Mouse (Mus musculus) limb, embryonic 13.5 days (tissue): Measurements from ENCODE around the gene Grk3. TPM values are rescaled to one million over a fixed set of nuclear protein-coding genes. Genes with fewer than 3 reads are reported as not detected.

Experiments used
- ATAC-seq: fragments of 200-750 bp; cut with Nextera tagmentation; 2 replicates; pipeline ENCODE4 v1.8.0; 2017; ENCODE audit warnings: low read depth, moderate number of reproducible peaks, moderate TSS enrichment; ENCODE audit not compliant: low FRiP score
- H3K27ac ChIP-seq: fragments of 300-500 bp; sonication (generic); 2 replicates; pipeline ENCODE4 v1.5.1; 2015; ENCODE audit warnings: inconsistent platforms, mild to moderate bottlenecking, moderate library complexity
- H3K27me3 ChIP-seq: fragments of 300-500 bp; sonication (generic); 2 replicates; pipeline ENCODE4 v1.6.1; 2015; ENCODE audit warnings: mild to moderate bottlenecking, inconsistent platforms
- H3K36me3 ChIP-seq: fragments of 300-500 bp; sonication (generic); 2 replicates; pipeline ENCODE4 v1.6.1; 2015; ENCODE audit warnings: inconsistent platforms, mild to moderate bottlenecking, moderate library complexity
- H3K4me1 ChIP-seq: fragments of 300-500 bp; sonication (generic); 2 replicates; pipeline ENCODE4 v1.6.1; 2015; ENCODE audit warnings: inconsistent platforms
- H3K4me2 ChIP-seq: fragments of 300-500 bp; sonication (generic); replicated peaks from 2 replicates; pipeline ENCODE4 v1.6.1; 2015; ENCODE audit warnings: inconsistent platforms, mild to moderate bottlenecking, moderate library complexity
- H3K4me3 ChIP-seq: fragments of 300-500 bp; sonication (generic); 2 replicates; pipeline ENCODE4 v1.5.1; 2015; ENCODE audit warnings: moderate library complexity, mild to moderate bottlenecking, inconsistent platforms
- H3K9ac ChIP-seq: fragments of 300-500 bp; sonication (generic); 2 replicates; pipeline ENCODE4 v1.6.1; 2015; ENCODE audit warnings: mild to moderate bottlenecking, inconsistent platforms
- H3K9me3 ChIP-seq: fragments of 300-500 bp; sonication (generic); 2 replicates; pipeline ENCODE4 v1.6.1; 2016; ENCODE audit warnings: inconsistent platforms
- WGBS: fragments of 180-500 bp; shearing (Covaris S2); methylation state at CpG from one replicate; pipeline ENCODE4 v1.1.7; 2015; 5-methylcytosine and 5-hydroxymethylcytosine counted together
- polyA plus RNA-seq: library from polyadenylated mRNA; unstranded; fragments of >200 nt; fragmentation: Nextera tagmentation; extraction: Ambion mirVana; gene quantifications from 2 replicates; pipeline ENCODE4 v1.2.1, GENCODE M21; 2015

The Grk3 gene
- 13.2 and 14.0 TPM in 2 replicates for polyA plus RNA-seq

DNA sequence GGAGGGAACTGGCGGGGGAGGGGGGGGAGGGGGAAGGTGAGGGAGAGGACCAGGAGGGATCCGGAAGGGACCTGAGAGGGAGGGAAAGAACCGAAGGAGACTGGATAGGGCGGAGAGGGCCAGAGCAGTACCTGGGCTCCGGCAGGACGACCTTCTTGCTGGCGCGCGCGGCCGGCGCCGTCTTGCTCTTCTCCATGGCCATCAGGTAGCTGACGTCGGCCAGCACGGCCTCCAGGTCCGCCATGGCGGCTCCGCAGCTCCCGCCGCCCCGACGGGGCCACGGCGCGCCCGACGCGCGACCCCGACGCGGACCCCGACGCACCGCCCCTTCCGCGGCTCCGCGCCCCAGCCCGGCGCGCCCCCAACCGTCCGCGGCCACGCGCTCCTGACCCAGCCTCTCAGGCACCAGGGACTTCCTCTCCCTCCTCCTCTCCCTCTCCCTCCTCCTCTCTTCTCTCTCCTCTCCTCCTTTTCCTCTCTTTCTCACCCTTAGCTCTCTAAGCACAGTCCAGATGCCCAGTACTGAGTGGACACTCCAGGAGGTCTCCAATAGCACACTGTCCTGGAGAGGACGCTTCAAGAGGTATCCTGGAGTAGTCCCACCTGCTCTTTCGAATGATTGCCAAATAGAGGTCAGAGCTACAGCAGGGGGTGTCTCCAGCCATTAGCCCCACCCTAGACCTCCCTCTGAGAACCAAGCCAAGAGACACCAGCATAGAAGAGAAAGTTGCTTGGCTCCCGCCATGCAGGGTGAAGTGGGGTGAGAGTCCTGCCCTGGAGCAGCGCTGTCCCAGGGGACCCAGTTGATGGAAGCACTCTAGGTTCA is at the start of gene Grk3:
Gene Grk3, minus strand, starts transcription at position 556 of the 826 bp plus-strand sequence.
- Histone ChIP-seq H3K9me3 (no peaks in the 10 kb centered on the region), H3K9ac (peak within 1 kb of the TSS; percentile 75), H3K4me2 (peak within 1 kb of the TSS; percentile 79), H3K27ac (no peak within 1 kb of the TSS), H3K4me3 (peak within 1 kb of the TSS; percentile 65), H3K27me3 (peaks cover 22% of the 10 kb centered on the region; the same call in 1 of the 2 replicates), H3K4me1 (peaks cover 21% of the 10 kb centered on the region), H3K36me3 (no peaks in the 10 kb centered on the region; the same call in 1 of the 2 replicates)
- 4% methylated on average over 45 of the region's 52 CpGs for WGBS
- peak; percentile 74 for ATAC-seq

DNA sequence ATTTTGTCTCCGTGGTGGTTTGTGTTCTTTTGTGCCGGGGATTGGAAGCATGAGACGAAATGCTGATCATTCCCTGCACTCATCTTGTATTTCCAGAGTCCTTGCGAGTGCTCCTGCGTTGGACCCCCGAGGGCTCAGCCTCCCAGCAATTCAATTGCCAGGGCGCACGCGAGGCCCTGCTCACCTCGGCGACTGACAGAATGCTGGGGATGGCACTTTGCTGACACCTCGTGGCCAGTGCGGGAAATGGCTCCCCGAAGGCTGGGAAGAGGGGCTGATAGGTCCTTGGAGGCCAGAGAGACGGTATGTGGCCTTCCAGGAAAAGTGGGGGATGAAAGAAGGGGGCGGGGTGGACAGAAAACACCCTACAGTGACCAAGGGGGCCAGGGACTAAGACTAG is 38.7 kb upstream of the Grk3 start:
- H3K36me3 ChIP-seq: no peaks in the 10 kb centered on the region
- H3K27me3 ChIP-seq: peaks cover 21% of the 10 kb centered on the region
- no peaks in the 10 kb centered on the region for H3K4me1 ChIP-seq
- H3K27ac ChIP-seq: no peak overlapping the region
- ATAC-seq: no peak
- H3K4me3 ChIP-seq: no peak overlapping the region
- 5% methylated on average over 16 of the region's 16 CpGs for WGBS
- H3K4me2 ChIP-seq: no peak overlapping the region
- H3K9me3 ChIP-seq: no peaks in the 10 kb centered on the region
- no peak overlapping the region for H3K9ac ChIP-seq

DNA sequence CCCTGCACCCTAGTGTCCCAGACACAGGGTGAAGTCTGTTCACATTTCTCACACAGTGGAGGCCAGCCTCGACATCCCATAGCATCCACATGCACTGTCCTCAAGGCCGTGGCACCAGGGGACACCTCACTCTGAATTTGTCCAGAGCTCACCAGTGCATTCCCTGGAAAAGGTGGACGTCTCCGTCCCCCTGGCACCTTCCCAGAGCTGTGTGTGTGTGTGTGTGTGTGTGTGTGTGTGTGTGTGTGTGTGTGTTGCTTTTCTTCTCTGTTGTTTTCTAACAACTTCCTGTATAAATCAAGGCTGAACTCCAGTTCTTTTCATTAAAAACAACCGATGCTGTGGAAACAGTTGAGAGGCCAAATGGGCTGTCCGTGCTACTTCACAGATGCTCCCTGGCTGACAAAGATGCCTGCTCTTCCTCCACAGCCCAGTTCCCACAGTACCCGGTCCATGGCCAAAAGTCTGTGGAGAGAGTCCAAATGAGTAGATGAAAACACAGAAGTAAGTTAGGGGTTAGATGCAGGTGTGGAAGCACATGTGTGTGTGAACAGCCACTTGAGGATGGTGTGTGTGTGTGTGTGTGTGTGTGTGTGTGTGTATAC is 35.1 kb upstream of the Grk3 start:
- WGBS: 57% methylated on average over 7 of the region's 7 CpGs
- peaks cover 21% of the 10 kb centered on the region for H3K27me3 ChIP-seq
- no peaks in the 10 kb centered on the region for H3K4me1 ChIP-seq
- H3K4me3 ChIP-seq: no peak overlapping the region
- no peak overlapping the region for H3K4me2 ChIP-seq
- H3K36me3 ChIP-seq: no peaks in the 10 kb centered on the region
- no peak for ATAC-seq
- no peaks in the 10 kb centered on the region for H3K9me3 ChIP-seq
- no peak overlapping the region for H3K27ac ChIP-seq
- H3K9ac ChIP-seq: no peak overlapping the region

DNA sequence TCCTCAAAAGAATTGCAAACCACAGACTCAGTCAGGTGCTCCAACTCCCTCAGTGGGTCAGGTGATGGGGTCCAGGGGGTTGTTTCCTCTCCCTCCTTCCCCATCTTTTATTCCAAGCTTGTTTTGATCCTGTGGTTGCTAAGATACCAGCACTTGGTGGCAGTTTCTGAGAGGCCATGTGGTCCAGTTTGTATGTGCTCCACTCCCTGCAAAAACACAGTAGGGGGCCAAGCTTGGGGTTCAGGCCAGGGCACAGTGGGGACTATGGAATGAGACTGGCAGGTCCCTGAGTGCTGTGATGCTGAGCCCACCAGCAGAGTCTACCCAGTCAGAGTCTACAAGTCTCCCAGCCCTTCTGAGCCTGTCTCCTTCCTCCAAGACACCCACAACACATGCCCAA is 34.3 kb upstream of the Grk3 start:
- Histone ChIP-seq H3K27ac (no peak overlapping the region), H3K4me3 (no peak overlapping the region), H3K9ac (no peak overlapping the region), H3K4me1 (no peaks in the 10 kb centered on the region), H3K36me3 (no peaks in the 10 kb centered on the region), H3K4me2 (no peak overlapping the region), H3K27me3 (peaks cover 14% of the 10 kb centered on the region), H3K9me3 (no peaks in the 10 kb centered on the region)
- ATAC-seq: no peak

DNA sequence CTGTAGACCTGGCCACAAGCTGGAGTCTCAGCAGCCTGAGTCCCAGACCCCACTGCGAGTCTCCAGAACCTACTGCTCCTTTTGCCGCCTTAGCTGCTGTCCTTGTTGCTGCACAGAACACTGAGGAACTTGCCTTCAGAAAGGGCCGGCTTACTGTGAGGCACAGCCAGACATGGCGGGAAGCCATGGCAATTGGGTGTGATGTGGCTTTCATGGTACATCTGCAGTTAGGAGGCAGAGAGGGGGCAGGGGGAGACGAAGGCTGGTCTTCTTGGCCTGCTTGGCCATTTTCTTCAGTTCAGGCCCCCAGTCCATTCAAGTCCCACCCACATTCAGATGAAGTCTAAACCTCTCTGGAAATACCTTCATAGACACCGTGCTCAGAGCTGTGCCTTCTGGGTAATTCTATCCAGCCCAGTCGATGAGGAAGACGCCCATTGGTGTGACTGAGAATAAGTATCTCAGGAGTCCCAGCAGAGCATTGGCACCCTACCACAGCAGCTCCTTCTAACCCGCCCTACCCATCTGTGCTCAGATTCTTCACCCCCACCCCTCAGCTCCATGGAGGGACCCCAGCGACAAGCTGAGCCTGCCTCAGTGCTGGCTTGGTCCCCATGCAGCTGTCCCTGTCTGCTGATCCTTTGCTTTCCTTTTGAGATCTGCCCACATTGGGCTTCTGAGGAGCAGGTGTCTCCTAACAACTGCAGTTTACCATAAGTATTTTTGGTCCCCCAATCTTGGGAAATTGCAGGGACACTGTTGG is 30.1 kb upstream of the Grk3 start:
- Histone ChIP-seq H3K4me3 (no peak overlapping the region), H3K36me3 (no peaks in the 10 kb centered on the region), H3K4me1 (peaks cover 10% of the 10 kb centered on the region), H3K9me3 (no peaks in the 10 kb centered on the region), H3K4me2 (no peak overlapping the region), H3K9ac (no peak overlapping the region), H3K27me3 (no peaks in the 10 kb centered on the region), H3K27ac (no peak overlapping the region)
- ATAC-seq: peak; percentile 61; the same call in 1 of the 2 replicates
- 86% methylated on average over 10 of the region's 10 CpGs for WGBS

DNA sequence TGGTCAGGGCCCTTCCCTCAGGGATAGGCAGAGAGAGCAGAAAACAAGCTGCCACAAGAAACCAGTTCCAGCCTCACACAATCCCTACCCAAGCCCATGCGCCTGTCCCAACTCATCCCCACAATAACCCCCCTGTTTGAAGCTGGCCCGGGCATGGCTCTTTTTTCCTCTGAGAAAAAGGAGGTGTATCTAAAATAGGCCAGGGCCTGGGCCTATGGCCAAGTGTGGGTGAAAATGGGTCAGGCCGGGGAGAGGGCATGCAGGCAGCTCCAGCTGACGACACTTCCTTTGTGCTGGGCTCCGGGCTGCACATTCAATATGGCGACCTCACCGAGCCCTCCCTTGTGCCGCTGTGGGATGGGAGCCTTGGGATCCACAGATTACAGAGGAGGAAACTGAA is 27.9 kb upstream of the Grk3 start:
- Histone ChIP-seq H3K27ac (no peak overlapping the region), H3K9ac (no peak overlapping the region), H3K27me3 (no peaks in the 10 kb centered on the region), H3K4me1 (peaks cover 10% of the 10 kb centered on the region), H3K9me3 (0 out of 2 replicates have a peak, but pooled peaks cover 5% of the 10 kb centered on the region), H3K4me3 (no peak overlapping the region), H3K4me2 (no peak overlapping the region), H3K36me3 (no peaks in the 10 kb centered on the region)
- no peak for ATAC-seq
- WGBS: 89% methylated on average over 8 of the region's 8 CpGs

DNA sequence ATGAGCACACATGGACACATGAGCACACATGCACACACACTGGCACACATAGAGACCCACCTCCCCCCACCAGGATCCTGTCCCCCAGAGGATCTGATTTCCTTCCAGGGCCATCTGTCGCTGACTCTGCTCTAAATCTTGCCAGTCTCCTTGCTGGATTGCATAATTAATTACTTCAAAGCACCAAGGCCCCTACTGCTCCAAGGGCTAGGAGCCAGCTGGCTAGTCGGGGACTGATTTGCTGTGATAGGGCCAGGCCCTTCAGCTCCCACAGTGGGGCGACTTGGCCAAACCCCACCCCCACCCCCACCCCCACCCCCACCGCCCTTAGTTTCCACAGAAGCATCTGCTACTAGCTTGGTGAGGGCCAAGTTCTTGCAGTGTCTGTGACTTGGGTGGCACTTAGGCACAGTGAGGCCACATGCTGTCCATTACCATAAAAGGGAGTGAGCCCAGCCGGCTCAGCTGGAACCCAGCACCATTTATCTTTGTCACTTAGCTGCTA is 26.0 kb upstream of the Grk3 start:
- no peak overlapping the region for H3K27ac ChIP-seq
- 5% methylated on average over 5 of the region's 5 CpGs for WGBS
- no peaks in the 10 kb centered on the region for H3K27me3 ChIP-seq
- 0 out of 2 replicates have a peak, but pooled peaks cover 5% of the 10 kb centered on the region for H3K9me3 ChIP-seq
- H3K4me1 ChIP-seq: peaks cover 11% of the 10 kb centered on the region
- no peaks in the 10 kb centered on the region for H3K36me3 ChIP-seq
- no peak overlapping the region for H3K4me3 ChIP-seq
- no peak overlapping the region for H3K4me2 ChIP-seq
- no peak overlapping the region for H3K9ac ChIP-seq
- no peak for ATAC-seq

DNA sequence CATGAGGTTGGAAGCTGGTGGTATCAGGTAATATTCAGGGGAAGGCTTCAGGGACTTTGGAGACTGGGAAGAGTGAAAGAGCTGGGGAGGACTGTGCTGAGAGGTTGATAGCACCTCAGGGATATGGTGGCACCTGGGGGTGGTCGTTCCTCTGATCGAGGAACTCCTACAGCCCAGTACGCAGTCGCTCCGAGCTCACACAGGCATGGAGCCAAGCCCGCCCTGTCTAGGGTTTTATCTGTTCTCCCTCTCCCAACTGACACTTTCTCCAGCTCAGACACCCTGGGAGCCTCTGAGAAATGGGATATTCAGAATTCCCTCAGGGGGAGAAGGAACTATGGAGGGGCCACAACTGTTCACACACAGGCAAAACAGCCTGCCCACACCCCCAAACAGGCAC is 25.2 kb upstream of the Grk3 start:
- H3K9ac ChIP-seq: no peak overlapping the region
- H3K9me3 ChIP-seq: 0 out of 2 replicates have a peak, but pooled peaks cover 5% of the 10 kb centered on the region
- H3K27me3 ChIP-seq: no peaks in the 10 kb centered on the region
- H3K36me3 ChIP-seq: no peaks in the 10 kb centered on the region
- H3K4me1 ChIP-seq: peaks cover 19% of the 10 kb centered on the region
- no peak for ATAC-seq
- H3K4me3 ChIP-seq: no peak overlapping the region
- no peak overlapping the region for H3K27ac ChIP-seq
- H3K4me2 ChIP-seq: no peak overlapping the region
- 61% methylated on average over 6 of the region's 6 CpGs for WGBS

DNA sequence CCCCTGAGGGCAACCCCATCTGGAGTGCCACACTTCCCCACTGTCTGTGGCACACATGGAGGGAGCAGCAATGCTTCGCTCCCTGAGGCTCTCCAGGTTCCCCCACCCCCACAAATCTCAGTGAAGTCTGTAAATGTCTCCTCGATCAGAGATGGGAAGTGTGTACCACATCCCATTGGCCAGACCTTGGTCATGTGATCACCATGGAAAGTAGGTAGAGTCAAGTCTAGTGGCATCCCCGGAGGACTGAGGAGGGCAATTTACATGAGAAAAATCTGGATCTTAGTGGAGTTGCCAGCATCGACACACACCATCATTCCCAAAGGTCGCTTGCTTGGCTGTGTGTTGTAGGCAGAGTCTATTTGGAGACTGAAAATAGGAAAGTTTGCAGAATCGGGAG is 23.0 kb upstream of the Grk3 start:
- Histone ChIP-seq H3K4me1 (peaks cover 34% of the 10 kb centered on the region), H3K9me3 (0 out of 2 replicates have a peak, but pooled peaks cover 5% of the 10 kb centered on the region), H3K27ac (no peak overlapping the region), H3K4me3 (no peak overlapping the region), H3K27me3 (no peaks in the 10 kb centered on the region), H3K4me2 (no peak overlapping the region), H3K36me3 (no peaks in the 10 kb centered on the region), H3K9ac (no peak overlapping the region)
- WGBS: 84% methylated on average over 6 of the region's 6 CpGs
- no peak for ATAC-seq

DNA sequence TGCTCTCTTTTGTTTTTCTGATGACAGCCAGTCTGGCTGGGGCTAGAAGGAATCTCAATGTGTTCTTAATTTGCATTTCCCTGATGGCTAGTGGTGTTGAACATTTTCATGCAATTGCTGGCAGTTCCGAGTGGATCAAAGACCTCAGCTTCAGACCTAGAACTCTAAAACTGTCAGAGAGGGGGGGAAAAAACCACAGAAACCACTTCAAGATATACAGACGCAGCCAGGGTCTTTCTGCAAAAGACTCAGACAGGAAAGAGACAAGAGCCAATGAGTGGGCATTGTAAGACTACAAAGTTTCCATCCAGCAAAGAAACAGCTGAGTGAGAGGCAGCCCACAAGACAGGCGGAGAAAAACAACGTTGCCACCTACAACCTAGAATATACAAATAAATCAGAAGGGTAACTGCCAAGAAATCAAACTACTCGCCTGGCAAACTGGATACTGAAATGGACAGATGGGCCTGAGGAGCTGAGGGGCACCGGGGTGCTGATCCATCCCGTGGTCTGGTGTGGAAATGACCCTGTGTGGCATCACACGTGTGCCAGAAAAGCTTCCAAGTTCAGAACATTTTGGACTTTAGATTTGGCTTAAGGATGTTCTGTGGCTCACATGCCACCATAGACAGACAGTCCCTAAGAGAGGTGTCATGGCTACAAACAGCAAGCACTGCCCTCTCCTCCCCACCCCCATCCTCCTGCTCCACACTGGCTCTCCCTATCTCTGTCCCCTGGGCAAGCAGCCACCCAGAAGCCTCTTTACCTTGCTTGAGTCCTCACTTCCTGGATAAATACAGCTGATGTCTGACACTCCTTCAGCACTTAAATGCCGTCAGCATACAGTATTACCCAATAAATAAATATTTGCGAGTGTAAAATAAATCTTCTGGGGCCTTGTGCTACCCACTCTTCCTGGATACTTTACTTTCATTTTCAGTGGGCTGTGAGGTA is 19.8 kb upstream of the Grk3 start:
- Histone ChIP-seq H3K9me3 (0 out of 2 replicates have a peak, but pooled peaks cover 5% of the 10 kb centered on the region), H3K9ac (no peak overlapping the region), H3K36me3 (no peaks in the 10 kb centered on the region), H3K27ac (peak overlapping the region; percentile 10; the same call in 1 of the 2 replicates), H3K4me2 (no peak overlapping the region), H3K27me3 (no peaks in the 10 kb centered on the region), H3K4me3 (no peak overlapping the region), H3K4me1 (peaks cover 33% of the 10 kb centered on the region)
- WGBS: 43% methylated on average over 10 of the region's 10 CpGs
- ATAC-seq: no peak

DNA sequence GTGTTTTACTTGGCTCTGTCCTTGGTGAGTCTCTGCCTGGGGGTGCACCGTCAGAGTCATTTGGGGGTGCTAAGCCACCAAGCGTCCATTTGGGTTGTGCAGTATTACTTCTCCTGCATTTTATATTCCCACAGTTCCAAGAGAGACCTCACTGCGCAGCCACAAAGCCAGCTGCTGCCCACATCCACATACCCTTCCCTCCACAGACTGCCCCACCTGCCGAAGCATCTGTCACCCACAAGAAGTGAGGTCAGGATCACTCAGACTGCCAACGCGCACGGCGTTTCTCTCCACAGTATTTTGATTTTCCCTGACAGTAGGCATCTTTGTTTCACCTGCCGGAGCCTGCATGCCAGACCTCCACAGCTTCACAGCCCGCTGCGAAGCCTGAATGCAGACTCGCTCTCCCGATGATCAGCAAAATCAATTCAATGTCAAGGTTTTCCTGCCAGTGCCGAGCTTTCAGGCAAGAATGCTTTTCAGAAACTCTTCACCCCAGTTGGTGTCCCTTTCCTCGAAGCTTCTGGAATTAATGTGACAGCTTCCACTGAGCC is 15.7 kb upstream of the Grk3 start:
- no peak for ATAC-seq
- 55% methylated on average over 15 of the region's 15 CpGs for WGBS
- Histone ChIP-seq H3K4me2 (no peak overlapping the region), H3K4me3 (no peak overlapping the region), H3K9me3 (no peaks in the 10 kb centered on the region), H3K27me3 (no peaks in the 10 kb centered on the region), H3K4me1 (peaks cover 29% of the 10 kb centered on the region), H3K27ac (0 out of 2 replicates have a peak overlapping the region, but pooled peaks have one; percentile 28), H3K9ac (no peak overlapping the region), H3K36me3 (no peaks in the 10 kb centered on the region)
